Mouse (Mus musculus): ENCODE data around the gene Ebf3. TPM values are rescaled to one million over a fixed set of nuclear protein-coding genes. Genes with fewer than 3 reads are reported as not detected.

Ebf3 gene
- polyA plus RNA-seq, 1 experiment from 2014 or later = 1.3 TPM

- no peak overlapping the region for H3K27ac ChIP-seq
- peaks cover 87% of the 10 kb centered on the region for H3K27me3 ChIP-seq
- H3K9ac ChIP-seq = no peak overlapping the region
- H3K4me2 ChIP-seq = peak overlapping the region; percentile 71
- WGBS = 6% methylated on average over 11 of the region's 11 CpGs
- peaks cover 47% of the 10 kb centered on the region for H3K4me1 ChIP-seq (replicated peaks)
- no peak for ATAC-seq (replicated peaks; ENCODE audit: insufficient number of reproducible peaks, insufficient read depth, low FRiP score, low read depth)
- H3K9me3 ChIP-seq (replicated peaks) = no peaks in the 10 kb centered on the region
- H3K4me3 ChIP-seq = peak overlapping the region; percentile 46
- no peaks in the 10 kb centered on the region for H3K36me3 ChIP-seq
These were observed 3.4 kb downstream of the Ebf3 start for GRCm38 (mm10) chr7:137310876-137311275.

- WGBS = under 1% methylated on average over 47 of the region's 49 CpGs
- Histone ChIP-seq H3K4me1 (replicated peaks) (peaks cover 45% of the 10 kb centered on the region), H3K4me3 (peak overlapping the region; percentile 46), H3K4me2 (peak overlapping the region; percentile 71), H3K9me3 (replicated peaks) (no peaks in the 10 kb centered on the region), H3K36me3 (no peaks in the 10 kb centered on the region), H3K9ac (peak overlapping the region; percentile 44), H3K27me3 (peaks cover 87% of the 10 kb centered on the region), H3K27ac (0 out of 2 replicates have a peak overlapping the region, but pooled peaks have one; percentile 27)
- no peak for ATAC-seq (replicated peaks; ENCODE audit: insufficient number of reproducible peaks, insufficient read depth, low FRiP score, low read depth)
These were observed 4.0 kb downstream of the Ebf3 start for GRCm38 (mm10) chr7:137310091-137310761.

DNA sequence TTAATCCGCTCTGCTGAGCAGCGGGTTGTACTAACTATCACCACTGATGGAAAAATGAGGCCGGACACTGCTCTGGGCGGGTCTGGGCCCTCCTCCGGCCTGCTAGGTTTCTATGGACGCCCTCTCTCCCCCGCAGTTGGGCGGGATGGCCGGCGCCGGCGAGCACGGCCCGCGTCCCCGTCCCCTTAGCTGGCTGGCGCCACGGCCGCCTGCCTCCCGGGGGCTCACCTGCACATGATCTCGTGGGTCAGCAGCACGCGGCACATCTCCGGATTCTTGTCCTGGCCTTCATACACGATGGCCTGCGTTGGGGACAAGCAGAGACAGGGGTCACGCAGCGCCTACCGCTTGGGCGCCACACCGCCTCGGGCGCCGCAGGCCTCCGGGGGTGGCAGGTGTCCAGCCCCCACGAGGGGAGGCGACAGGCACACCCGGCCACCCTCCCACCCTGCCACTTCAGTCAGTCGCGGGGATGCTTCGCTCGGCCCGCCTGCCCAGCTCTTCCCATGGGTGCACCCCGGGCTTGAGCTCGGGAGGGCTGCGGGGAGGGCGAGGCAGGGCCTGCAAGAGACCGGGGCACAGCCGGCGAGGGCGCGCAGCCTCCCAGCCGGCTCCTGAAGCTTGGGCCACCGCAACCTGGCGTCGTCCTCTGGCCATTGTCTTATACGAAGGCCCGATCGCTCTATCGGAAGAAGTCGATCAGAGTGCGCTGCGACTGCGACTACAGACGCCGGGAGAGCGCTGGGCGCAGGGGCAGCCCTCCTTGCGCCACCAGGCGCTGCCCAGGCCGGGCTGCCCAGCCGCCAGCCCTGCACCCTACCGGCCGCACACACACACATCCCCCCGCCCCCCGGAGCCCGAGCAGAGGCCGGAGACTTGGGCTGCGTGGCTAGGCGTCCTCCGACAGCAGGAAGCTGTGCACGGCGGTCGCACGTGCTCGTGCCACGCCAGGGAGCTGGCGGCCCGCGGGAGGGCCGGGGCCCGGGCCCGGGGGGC is 4.9 kb downstream of the Ebf3 start:
- H3K9ac ChIP-seq = peak overlapping the region; percentile 44

DNA sequence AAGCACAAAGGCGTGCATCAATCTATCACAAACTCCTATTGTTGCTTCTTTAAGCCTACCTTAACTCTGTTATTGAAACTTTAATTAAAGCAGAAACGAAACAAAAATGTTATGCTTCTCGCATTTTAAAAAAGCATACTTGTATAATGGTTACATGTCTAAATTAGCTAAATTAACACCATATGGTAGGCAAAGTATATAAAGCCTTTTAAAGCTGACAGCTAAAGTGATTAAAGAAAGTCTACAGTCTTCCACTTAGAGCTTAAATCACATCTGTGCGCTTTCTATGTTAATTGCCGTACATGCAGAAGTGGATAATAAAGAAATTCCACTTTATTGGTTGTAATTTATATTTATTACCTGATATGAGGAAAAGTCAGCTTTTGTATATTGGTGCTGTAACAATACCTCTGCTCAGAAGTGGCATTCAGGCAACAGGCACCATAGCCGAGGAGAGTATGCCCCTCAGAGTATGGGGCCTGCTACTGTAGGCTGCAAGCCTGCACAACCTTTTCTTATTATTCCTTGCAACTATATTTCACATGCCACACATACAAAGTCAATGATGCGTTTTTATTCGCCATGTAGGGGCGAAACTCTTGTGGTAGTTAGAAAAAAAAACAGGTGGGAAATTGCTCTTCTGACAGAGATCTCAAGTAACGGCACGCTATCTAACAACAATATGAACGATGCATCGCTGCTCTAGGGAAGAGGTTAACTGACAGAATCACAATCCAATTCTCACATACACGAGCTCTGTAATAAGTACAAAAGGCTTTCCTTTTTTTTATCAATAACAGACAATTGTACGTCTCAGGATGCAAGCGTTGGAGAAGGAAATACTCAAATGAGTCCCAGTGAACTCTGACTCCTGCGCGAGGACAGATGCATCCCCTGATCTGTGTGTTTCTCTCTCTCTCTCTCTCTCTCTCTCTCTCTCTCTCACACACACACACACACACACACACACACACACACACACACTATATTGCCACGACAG is 5.9 kb downstream of the Ebf3 start:
- H3K27ac ChIP-seq = no peak overlapping the region
- peak overlapping the region; percentile 46 for H3K4me3 ChIP-seq
- H3K27me3 ChIP-seq = peaks cover 90% of the 10 kb centered on the region
- no peaks in the 10 kb centered on the region for H3K36me3 ChIP-seq
- ATAC-seq (replicated peaks; ENCODE audit: insufficient number of reproducible peaks, insufficient read depth, low FRiP score, low read depth) = no peak
- H3K9ac ChIP-seq = no peak overlapping the region
- WGBS = 41% methylated on average over 19 of the region's 19 CpGs
- H3K9me3 ChIP-seq (replicated peaks) = no peaks in the 10 kb centered on the region
- H3K4me2 ChIP-seq = peak overlapping the region; percentile 71
- peaks cover 27% of the 10 kb centered on the region for H3K4me1 ChIP-seq (replicated peaks)

More for the DNA sequence above, 4.9 kb downstream of the Ebf3 start:
- H3K9me3 ChIP-seq (replicated peaks) = no peaks in the 10 kb centered on the region
- H3K27ac ChIP-seq = peak overlapping the region; percentile 27; the same call in 1 of the 2 replicates
- no peaks in the 10 kb centered on the region for H3K36me3 ChIP-seq
- peaks cover 86% of the 10 kb centered on the region for H3K27me3 ChIP-seq
- H3K4me1 ChIP-seq (replicated peaks) = peaks cover 36% of the 10 kb centered on the region
- peak overlapping the region; percentile 71 for H3K4me2 ChIP-seq
- 3% methylated on average over 91 of the region's 93 CpGs for WGBS
- 0 out of 2 replicates have a peak, but pooled peaks have one; percentile 32 for ATAC-seq (replicated peaks; ENCODE audit: insufficient number of reproducible peaks, insufficient read depth, low FRiP score, low read depth)
- H3K4me3 ChIP-seq = peak overlapping the region; percentile 46

DNA sequence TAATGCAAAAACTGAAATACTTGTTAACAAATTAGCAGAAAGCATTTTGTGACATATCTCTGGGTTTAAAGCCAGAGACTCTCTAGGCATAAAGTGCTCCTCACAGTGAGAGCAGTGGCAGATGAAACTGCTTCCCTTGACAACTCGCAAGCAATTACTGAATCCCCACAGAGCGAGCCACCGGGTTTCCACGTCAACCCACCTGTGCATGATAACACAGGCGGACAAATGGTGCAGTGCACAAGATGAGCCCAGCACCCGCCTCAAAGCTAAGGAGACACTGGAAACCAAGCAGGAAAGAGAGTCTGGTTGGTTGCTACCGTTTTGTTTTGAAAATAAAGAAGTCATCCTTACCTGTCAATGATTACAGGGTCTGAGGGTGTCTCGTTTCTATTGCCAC is 7.1 kb downstream of the Ebf3 start:
- H3K36me3 ChIP-seq = no peaks in the 10 kb centered on the region
- H3K27me3 ChIP-seq = peaks cover 87% of the 10 kb centered on the region
- H3K4me3 ChIP-seq = no peak overlapping the region
- no peak overlapping the region for H3K9ac ChIP-seq
- H3K27ac ChIP-seq = no peak overlapping the region
- WGBS = 43% methylated on average over 8 of the region's 8 CpGs
- H3K4me1 ChIP-seq (replicated peaks) = peaks cover 19% of the 10 kb centered on the region
- H3K9me3 ChIP-seq (replicated peaks) = no peaks in the 10 kb centered on the region
- no peak for ATAC-seq (replicated peaks; ENCODE audit: insufficient number of reproducible peaks, insufficient read depth, low FRiP score, low read depth)
- no peak overlapping the region for H3K4me2 ChIP-seq

DNA sequence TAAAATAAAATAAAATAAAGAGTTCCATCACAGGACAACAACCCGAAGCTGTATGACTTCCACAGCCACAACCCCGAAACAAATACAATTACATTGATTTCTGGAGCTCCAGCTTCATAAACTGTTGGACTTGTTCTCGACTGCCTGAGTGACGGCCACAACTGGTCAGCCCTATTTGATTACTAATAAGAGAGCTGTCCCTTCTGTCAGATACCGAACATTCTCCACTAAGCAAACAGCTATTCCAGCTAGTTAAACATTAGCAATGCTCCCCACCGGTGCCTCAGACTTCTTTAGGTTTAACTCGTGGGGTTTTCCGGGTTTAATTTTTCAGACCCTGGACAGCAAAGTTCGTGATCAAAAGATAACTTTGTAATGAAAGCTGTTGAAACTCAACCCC is 8.1 kb downstream of the Ebf3 start:
- Histone ChIP-seq H3K4me2 (no peak overlapping the region), H3K4me3 (no peak overlapping the region), H3K36me3 (no peaks in the 10 kb centered on the region), H3K4me1 (replicated peaks) (peaks cover 26% of the 10 kb centered on the region), H3K27me3 (peaks cover 85% of the 10 kb centered on the region), H3K9me3 (replicated peaks) (no peaks in the 10 kb centered on the region), H3K9ac (no peak overlapping the region), H3K27ac (no peak overlapping the region)
- WGBS = 59% methylated on average over 9 of the region's 9 CpGs
- no peak for ATAC-seq (replicated peaks; ENCODE audit: insufficient number of reproducible peaks, insufficient read depth, low FRiP score, low read depth)

- Histone ChIP-seq H3K4me1 (replicated peaks) (peaks cover 10% of the 10 kb centered on the region), H3K36me3 (no peaks in the 10 kb centered on the region), H3K9me3 (replicated peaks) (no peaks in the 10 kb centered on the region), H3K27ac (peak overlapping the region; percentile 27), H3K4me2 (no peak overlapping the region), H3K4me3 (no peak overlapping the region), H3K9ac (no peak overlapping the region), H3K27me3 (peaks cover 85% of the 10 kb centered on the region)
- 42% methylated on average over 10 of the region's 10 CpGs for WGBS
- ATAC-seq (replicated peaks; ENCODE audit: insufficient number of reproducible peaks, insufficient read depth, low FRiP score, low read depth) = no peak
These were observed 10.5 kb downstream of the Ebf3 start for GRCm38 (mm10) chr7:137303776-137304171.

- Histone ChIP-seq H3K4me2 (no peak overlapping the region), H3K4me1 (replicated peaks) (peaks cover 11% of the 10 kb centered on the region), H3K27ac (peak overlapping the region; percentile 27), H3K4me3 (no peak overlapping the region), H3K9ac (no peak overlapping the region), H3K27me3 (peaks cover 84% of the 10 kb centered on the region), H3K36me3 (no peaks in the 10 kb centered on the region), H3K9me3 (replicated peaks) (no peaks in the 10 kb centered on the region)
- ATAC-seq (replicated peaks; ENCODE audit: insufficient number of reproducible peaks, insufficient read depth, low FRiP score, low read depth) = no peak
- WGBS = 53% methylated on average over 10 of the region's 10 CpGs
These were observed 11.1 kb downstream of the Ebf3 start for GRCm38 (mm10) chr7:137302961-137303775.

DNA sequence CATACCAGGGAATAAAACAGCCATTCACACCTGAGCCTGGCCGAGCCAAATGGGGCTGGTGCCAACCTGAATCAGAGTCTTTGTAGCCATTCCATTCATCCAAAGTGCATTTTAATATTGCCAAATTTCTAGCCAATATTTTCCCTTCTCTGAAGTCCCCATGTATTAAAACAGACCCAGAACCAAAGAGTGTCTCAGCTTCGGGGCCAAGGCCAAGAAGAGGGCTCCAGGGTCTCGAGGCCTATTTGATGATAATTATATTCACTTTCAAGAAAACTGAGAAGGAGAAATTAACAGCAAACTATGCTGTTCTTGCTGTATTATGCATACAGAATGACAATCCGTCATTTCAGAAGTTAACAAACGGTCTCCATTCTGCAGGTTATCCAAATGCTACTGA is 12.1 kb downstream of the Ebf3 start:
- no peak for ATAC-seq (replicated peaks; ENCODE audit: insufficient number of reproducible peaks, insufficient read depth, low FRiP score, low read depth)
- Histone ChIP-seq H3K9me3 (replicated peaks) (no peaks in the 10 kb centered on the region), H3K4me3 (no peak overlapping the region), H3K9ac (no peak overlapping the region), H3K4me2 (no peak overlapping the region), H3K36me3 (no peaks in the 10 kb centered on the region), H3K4me1 (replicated peaks) (peaks cover 14% of the 10 kb centered on the region), H3K27ac (no peak overlapping the region), H3K27me3 (peaks cover 84% of the 10 kb centered on the region)
- 86% methylated on average over 5 of the region's 5 CpGs for WGBS

- Histone ChIP-seq H3K9ac (peak overlapping the region; percentile 12; the same call in 1 of the 2 replicates), H3K27me3 (peaks cover 79% of the 10 kb centered on the region), H3K9me3 (replicated peaks) (no peaks in the 10 kb centered on the region), H3K4me3 (peak overlapping the region; percentile 9), H3K36me3 (no peaks in the 10 kb centered on the region), H3K27ac (no peak overlapping the region; the same call in 1 of the 2 replicates), H3K4me2 (peak overlapping the region; percentile 47), H3K4me1 (replicated peaks) (peaks cover 14% of the 10 kb centered on the region)
- peak; percentile 66 for ATAC-seq (replicated peaks; ENCODE audit: insufficient number of reproducible peaks, insufficient read depth, low FRiP score, low read depth)
- 6% methylated on average over 15 of the region's 15 CpGs for WGBS
These were observed 12.9 kb downstream of the Ebf3 start for GRCm38 (mm10) chr7:137301329-137301751.
